Mouse (Mus musculus): ENCODE data around the gene Tln1. TPM values are rescaled to one million over a fixed set of nuclear protein-coding genes. Genes with fewer than 3 reads are reported as not detected.

Tln1 gene
- total and polyA plus RNA-seq, 3 experiments = 22.3 to 59.3 (median 50.1) TPM

- Histone ChIP-seq H3K4me3 (replicated peaks in 1 of 3; ENCODE audit: low read depth in 2 of 3, low read length in 2 of 3, poor library complexity in 1 of 3) (no peak overlapping the region), H3K4me1 (ENCODE audit: control insufficient read depth in 1 of 2, insufficient read depth in 2 of 2) (no peaks in the 10 kb centered on the region), H3K4me2 (ENCODE audit: insufficient read depth, low read depth, poor library complexity, severe bottlenecking) (no peak overlapping the region), H3K9me3 (replicated peaks; ENCODE audit: low read length) (no peaks in the 10 kb centered on the region), H3K27ac (ENCODE audit: insufficient read depth, low read depth) (no peak overlapping the region), H3K9ac (ENCODE audit: insufficient read depth, low read depth) (no peak overlapping the region), H3K27me3 (replicated peaks) (no peaks in the 10 kb centered on the region), H3K36me3 (replicated peaks in 1 of 2; ENCODE audit: control insufficient read depth in 1 of 2, insufficient read depth in 1 of 2, low read length in 1 of 2) (no peaks in the 10 kb centered on the region), H3K79me2 (replicated peaks; ENCODE audit: control insufficient read depth, extremely low read depth, insufficient read depth, poor library complexity, severe bottlenecking) (no peaks in the 10 kb centered on the region)
- dilution Hi-C loops (cut with MboI; ENCODE audit: extremely low pct_ligation_motif_present, extremely low pct_unique_long_range_greater_than_20kb, low sequenced_read_pairs) (no loop called here), in situ Hi-C loops (cut with MboI; ENCODE audit: low pct_ligation_motif_present, low pct_unique_long_range_greater_than_20kb, low sequenced_read_pairs) (no loop called here)
- no peak for DNase-seq (ENCODE audit: extremely low read depth)
- TF ChIP-seq HCFC1 (IDR thresholded peaks at IDR 0.05; ENCODE audit: low read depth, low read length) (no peak), EP300 (IDR thresholded peaks at IDR 0.05; ENCODE audit: low read length) (no peak), MEF2A (IDR thresholded peaks at IDR 0.05; ENCODE audit: borderline replicate concordance, low read depth, low read length) (no peak), JUND (conservative IDR thresholded peaks at IDR 0.05; ENCODE audit: low read depth, low read length) (no peak), RAD21 (IDR thresholded peaks at IDR 0.05; ENCODE audit: low read depth, low read length) (no peak), ZMIZ1 (IDR thresholded peaks at IDR 0.05; ENCODE audit: low read depth, low read length) (no peak), JUN (IDR thresholded peaks at IDR 0.05; ENCODE audit: insufficient read depth, low read depth, low read length) (no peak), MXI1 (IDR thresholded peaks at IDR 0.05; ENCODE audit: low read depth, low read length) (no peak), IRF4 (IDR thresholded peaks at IDR 0.05; ENCODE audit: low read depth, low read length) (no peak), UBTF (IDR thresholded peaks at IDR 0.05; ENCODE audit: low read depth, low read length) (no peak)
Observed at GRCm38 (mm10) chr4:43593453-43593852, 31.0 kb upstream of the Tln1 start.

DNA sequence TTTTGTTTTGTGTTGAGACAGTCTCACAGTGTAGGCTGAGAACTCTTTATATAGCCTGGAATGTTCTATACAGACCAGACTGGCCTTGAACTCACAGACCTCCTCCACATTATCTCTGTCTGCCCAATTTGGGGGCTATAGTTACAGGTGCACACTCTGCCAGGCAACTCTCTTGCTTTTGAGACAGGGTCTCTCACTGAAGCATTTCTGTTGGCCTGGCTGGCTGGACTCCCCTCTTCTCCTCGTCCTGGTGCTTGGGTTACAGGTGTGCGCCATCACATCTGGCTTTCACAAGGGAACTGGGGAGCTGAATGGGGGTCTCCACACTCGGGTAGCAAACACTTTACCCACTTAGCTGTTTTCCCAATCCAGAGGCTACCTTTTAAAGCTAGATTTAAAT is 29.5 kb upstream of the Tln1 start:
- Histone ChIP-seq H3K4me3 (replicated peaks in 1 of 3; ENCODE audit: low read depth in 2 of 3, low read length in 2 of 3, poor library complexity in 1 of 3) (no peak overlapping the region), H3K4me2 (ENCODE audit: insufficient read depth, low read depth, poor library complexity, severe bottlenecking) (no peak overlapping the region), H3K4me1 (ENCODE audit: control insufficient read depth in 1 of 2, insufficient read depth in 2 of 2) (no peaks in the 10 kb centered on the region), H3K27ac (ENCODE audit: insufficient read depth, low read depth) (no peak overlapping the region), H3K9ac (ENCODE audit: insufficient read depth, low read depth) (no peak overlapping the region), H3K79me2 (replicated peaks; ENCODE audit: control insufficient read depth, extremely low read depth, insufficient read depth, poor library complexity, severe bottlenecking) (no peaks in the 10 kb centered on the region), H3K9me3 (replicated peaks; ENCODE audit: low read length) (no peaks in the 10 kb centered on the region), H3K36me3 (replicated peaks in 1 of 2; ENCODE audit: control insufficient read depth in 1 of 2, insufficient read depth in 1 of 2, low read length in 1 of 2) (peaks cover 0 to 5% of the 10 kb centered on the region in 2 experiments), H3K27me3 (replicated peaks) (no peaks in the 10 kb centered on the region)
- in situ Hi-C loops (cut with MboI; ENCODE audit: low pct_ligation_motif_present, low pct_unique_long_range_greater_than_20kb, low sequenced_read_pairs) (no loop called here), dilution Hi-C loops (cut with MboI; ENCODE audit: extremely low pct_ligation_motif_present, extremely low pct_unique_long_range_greater_than_20kb, low sequenced_read_pairs) (no loop called here)
- TF ChIP-seq SIN3A (IDR thresholded peaks at IDR 0.05; ENCODE audit: low read length) (no peak), NELFE (IDR thresholded peaks at IDR 0.05; ENCODE audit: low read depth, low read length) (no peak), POLR2A (IDR thresholded peaks at IDR 0.05; ENCODE audit: low read depth, low read length) (no peak), MAZ (IDR thresholded peaks at IDR 0.05; ENCODE audit: low read depth, low read length) (no peak), TCF12 (IDR thresholded peaks at IDR 0.05; ENCODE audit: low read depth, low read length) (no peak), NRF1 (IDR thresholded peaks at IDR 0.05; ENCODE audit: low read depth, low read length) (no peak), USF1 (IDR thresholded peaks at IDR 0.05; ENCODE audit: low read depth, low read length) (no peak), POLR2AphosphoS2 (IDR thresholded peaks at IDR 0.05; ENCODE audit: low read depth, low read length) (no peak), USF2 (conservative IDR thresholded peaks at IDR 0.05; ENCODE audit: low read depth, low read length) (no peak), ZKSCAN1 (IDR thresholded peaks at IDR 0.05; ENCODE audit: borderline replicate concordance, low read depth, low read length) (no peak), ZMIZ1 (IDR thresholded peaks at IDR 0.05; ENCODE audit: low read depth, low read length) (no peak), EP300 (IDR thresholded peaks at IDR 0.05; ENCODE audit: low read length) (no peak), UBTF (IDR thresholded peaks at IDR 0.05; ENCODE audit: low read depth, low read length) (no peak), KAT2A (IDR thresholded peaks at IDR 0.05; ENCODE audit: insufficient replicate concordance, low read length) (no peak), ELF1 (IDR thresholded peaks at IDR 0.05; ENCODE audit: low read depth, low read length) (no peak), ZC3H11A (IDR thresholded peaks at IDR 0.05; ENCODE audit: low read depth, low read length) (no peak), E2F4 (IDR thresholded peaks at IDR 0.05; ENCODE audit: insufficient replicate concordance, low read depth, low read length) (no peak), MXI1 (IDR thresholded peaks at IDR 0.05; ENCODE audit: low read depth, low read length) (no peak)
- DNase-seq (ENCODE audit: extremely low read depth) = no peak
